Mouse (Mus musculus): ENCODE results near the gene Cask. TPM values are rescaled to one million over a fixed set of nuclear protein-coding genes. Genes with fewer than 3 reads are reported as not detected.

Cask gene
- total RNA-seq, 2 experiments from 2014 or later = 134 to 140 TPM

GRCm38 (mm10) chrX:13655906-13656305 is 195.3 kb downstream of the Cask start:
- intact Hi-C loops (cut with DNase I) = loop anchor here (5.0 kb wide), 1 partner anchor 189 kb away; the partner anchor contains the start of gene Nyx
- DNase-seq (ENCODE audit: low spot score in 2 of 2) = no peak

GRCm38 (mm10) chrX:13655005-13655421 is 196.2 kb downstream of the Cask start:
- intact Hi-C loops (cut with DNase I) = loop anchor here (5.0 kb wide), 1 partner anchor 188 kb away; the partner anchor contains the start of gene Nyx
- peak; percentile 9 to 26 for DNase-seq (ENCODE audit: low spot score in 2 of 2)

- intact Hi-C loops (cut with DNase I) = no loop called here
Measured at GRCm38 (mm10) chrX:13652291-13652690, 198.9 kb downstream of the Cask start.

GRCm38 (mm10) chrX:13651889-13652288 is 199.3 kb downstream of the Cask start:
- DNase-seq (ENCODE audit: low spot score in 2 of 2) = no peak
- intact Hi-C loops (cut with DNase I) = no loop called here

More at GRCm38 (mm10) chrX:13652291-13652690, 198.9 kb downstream of the Cask start:
- DNase-seq (ENCODE audit: low spot score in 2 of 2) = no peak

GRCm38 (mm10) chrX:13638894-13639293 is 212.3 kb downstream of the Cask start:
- intact Hi-C loops (cut with DNase I) = no loop called here
- DNase-seq (ENCODE audit: low spot score in 2 of 2) = no peak

GRCm38 (mm10) chrX:13636398-13636797 is 214.8 kb downstream of the Cask start:
- no peak for DNase-seq (ENCODE audit: low spot score in 2 of 2)
- intact Hi-C loops (cut with DNase I) = no loop called here

- intact Hi-C loops (cut with DNase I) = no loop called here
- DNase-seq (ENCODE audit: low spot score in 2 of 2) = no peak
Measured at GRCm38 (mm10) chrX:13631599-13632283, 219.4 kb downstream of the Cask start, which contains the start of gene Gpr34. Gene Gpr34, plus strand, starts transcription at chrX:13632089.

- DNase-seq (ENCODE audit: low spot score in 2 of 2) = no peak
- intact Hi-C loops (cut with DNase I) = no loop called here
Measured at GRCm38 (mm10) chrX:13622654-13623053, 228.5 kb downstream of the Cask start.

- no peak for DNase-seq (ENCODE audit: low spot score in 2 of 2)
- intact Hi-C loops (cut with DNase I) = no loop called here
Measured at GRCm38 (mm10) chrX:13621473-13621872, 229.7 kb downstream of the Cask start.

GRCm38 (mm10) chrX:13618476-13618875 is 232.7 kb downstream of the Cask start:
- no peak for DNase-seq (ENCODE audit: low spot score in 2 of 2)
- intact Hi-C loops (cut with DNase I) = no loop called here

- intact Hi-C loops (cut with DNase I) = no loop called here
- DNase-seq (ENCODE audit: low spot score in 2 of 2) = no peak
Measured at GRCm38 (mm10) chrX:13617294-13617693, 233.9 kb downstream of the Cask start.

- intact Hi-C loops (cut with DNase I) = no loop called here
Measured at GRCm38 (mm10) chrX:13616726-13617125, 234.4 kb downstream of the Cask start.

GRCm38 (mm10) chrX:13612115-13612514 is 239.1 kb downstream of the Cask start:
- DNase-seq (ENCODE audit: low spot score in 2 of 2) = no peak
- intact Hi-C loops (cut with DNase I) = no loop called here

More at GRCm38 (mm10) chrX:13616726-13617125, 234.4 kb downstream of the Cask start:
- no peak for DNase-seq (ENCODE audit: low spot score in 2 of 2)

- no peak for DNase-seq (ENCODE audit: low spot score in 2 of 2)
- intact Hi-C loops (cut with DNase I) = no loop called here
Measured at GRCm38 (mm10) chrX:13611114-13611513, 240.1 kb downstream of the Cask start.

- DNase-seq (ENCODE audit: low spot score in 2 of 2) = no peak
- intact Hi-C loops (cut with DNase I) = no loop called here
Measured at GRCm38 (mm10) chrX:13607752-13608151, 243.4 kb downstream of the Cask start.

- peak in 1 of 2 experiments; percentile 21 for DNase-seq (ENCODE audit: low spot score in 2 of 2)
- intact Hi-C loops (cut with DNase I) = no loop called here
Measured at GRCm38 (mm10) chrX:13606741-13607140, 244.4 kb downstream of the Cask start.

- intact Hi-C loops (cut with DNase I) = no loop called here
- DNase-seq (ENCODE audit: low spot score in 2 of 2) = no peak
Measured at GRCm38 (mm10) chrX:13599966-13600365, 251.2 kb downstream of the Cask start.

GRCm38 (mm10) chrX:13599373-13599772 is 251.8 kb downstream of the Cask start:
- DNase-seq (ENCODE audit: low spot score in 2 of 2) = no peak
- intact Hi-C loops (cut with DNase I) = no loop called here

- no peak for DNase-seq (ENCODE audit: low spot score in 2 of 2)
- intact Hi-C loops (cut with DNase I) = no loop called here
Measured at GRCm38 (mm10) chrX:13577647-13578046, 273.5 kb downstream of the Cask start.

GRCm38 (mm10) chrX:13576606-13577005 is 274.6 kb downstream of the Cask start:
- DNase-seq (ENCODE audit: low spot score in 2 of 2) = peak; percentile 17 to 40
- intact Hi-C loops (cut with DNase I) = no loop called here

- peak; percentile 8 to 20 for DNase-seq (ENCODE audit: low spot score in 2 of 2)
- intact Hi-C loops (cut with DNase I) = no loop called here
Measured at GRCm38 (mm10) chrX:13574872-13575271, 276.3 kb downstream of the Cask start.
